Mouse (Mus musculus): Measurements from ENCODE around the gene Ehf. TPM values are rescaled to one million over a fixed set of nuclear protein-coding genes. Genes with fewer than 3 reads are reported as not detected.

Ehf gene
- 0.41 and 1.2 TPM in 2 replicates for total RNA-seq (2021)
- long read RNA-seq, experiment 1 = 0 reads
- long read RNA-seq, experiment 2 = 0 reads

DNA sequence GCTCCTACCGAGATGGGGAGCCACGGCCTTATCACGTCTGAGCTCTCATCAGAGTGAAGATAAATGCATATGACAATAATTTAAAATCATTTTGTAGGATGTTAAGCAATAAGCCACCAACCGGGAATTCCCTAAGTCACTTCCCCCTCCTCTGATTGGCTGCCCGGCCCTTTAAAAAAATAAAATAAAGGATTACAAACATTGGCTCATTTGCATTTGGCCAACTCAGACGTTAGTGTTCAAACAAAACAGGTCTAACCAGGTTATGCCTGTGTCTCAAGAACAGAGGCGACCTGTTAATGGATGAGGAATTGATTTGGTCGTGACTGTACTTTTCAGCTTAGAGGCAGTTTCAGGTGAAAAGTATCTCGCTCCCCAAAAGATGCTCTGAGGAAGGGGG, at the start of gene Ehf:
Ehf (minus strand) TSS at position 147 of the 400 bp plus-strand sequence.
- DNase-seq = no peak

GRCm38 (mm10) chr2:103347417-103347891, 44.4 kb upstream of the Ehf start:
- DNase-seq = peak; percentile 48

GRCm38 (mm10) chr2:103346751-103347289, 43.7 kb upstream of the Ehf start:
- peak; percentile 63 for DNase-seq

DNA sequence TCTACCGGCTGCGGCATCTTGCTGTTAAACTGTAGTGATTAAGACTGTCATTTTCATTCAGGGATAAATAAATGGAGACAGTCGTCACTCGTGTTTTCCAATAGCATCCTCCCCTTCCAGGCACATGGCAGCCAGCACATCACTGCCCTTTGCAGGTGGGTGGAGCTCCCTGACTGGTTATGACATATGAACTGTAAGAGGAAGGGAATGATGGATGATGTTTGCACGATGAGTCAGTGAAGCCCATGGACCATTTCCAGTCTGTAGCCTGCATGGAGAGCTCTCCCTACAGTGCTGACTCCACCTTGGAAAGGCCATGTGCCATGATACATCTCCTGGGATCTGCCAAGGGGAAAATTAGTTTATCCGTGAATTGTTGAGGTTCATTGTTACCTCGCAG, 40.5 kb upstream of the Ehf start:
- peak; percentile 60 for DNase-seq

- no peak for DNase-seq
Observed at GRCm38 (mm10) chr2:103342123-103342522, 39.0 kb upstream of the Ehf start.

GRCm38 (mm10) chr2:103341375-103341971, 38.4 kb upstream of the Ehf start:
- DNase-seq = no peak

DNA sequence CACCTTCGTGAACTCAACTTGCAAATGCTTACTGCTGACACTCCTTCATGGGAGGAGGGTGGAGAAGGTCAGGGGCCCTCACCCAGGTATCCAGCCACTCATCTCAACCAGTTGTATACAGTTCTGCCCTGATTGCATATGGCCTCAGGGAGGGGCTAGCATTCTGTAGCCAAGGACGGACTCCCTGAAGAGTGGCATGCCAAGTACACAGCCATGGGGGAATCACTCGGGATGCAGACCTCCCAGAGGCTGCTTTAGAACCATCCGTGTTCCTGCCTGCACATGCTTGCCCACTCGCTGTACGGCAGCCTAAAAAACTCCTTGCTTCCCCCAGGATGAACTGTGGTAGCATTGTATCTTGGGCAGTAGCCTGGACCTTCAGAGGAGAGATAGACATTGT, 35.6 kb upstream of the Ehf start:
- DNase-seq = no peak

DNA sequence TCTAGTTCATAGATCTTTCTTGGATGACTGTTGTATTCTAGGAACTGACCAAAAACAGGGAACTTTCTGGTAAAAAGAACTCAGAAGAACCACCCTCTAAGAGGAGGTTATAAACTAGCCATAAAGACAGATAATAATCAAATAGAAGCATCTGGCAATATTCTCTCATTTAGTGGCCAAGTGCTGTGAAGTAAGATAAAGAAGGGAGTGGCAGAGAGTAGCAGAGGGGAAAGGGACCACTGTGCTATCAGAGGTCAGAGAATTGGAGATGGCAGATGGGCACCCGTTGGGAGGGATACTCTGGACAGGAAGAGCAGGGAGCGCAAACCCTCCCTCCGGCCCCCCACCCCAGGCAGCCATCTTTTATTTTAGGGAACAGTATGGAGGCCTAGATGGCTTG, 34.3 kb upstream of the Ehf start:
- DNase-seq = no peak

DNA sequence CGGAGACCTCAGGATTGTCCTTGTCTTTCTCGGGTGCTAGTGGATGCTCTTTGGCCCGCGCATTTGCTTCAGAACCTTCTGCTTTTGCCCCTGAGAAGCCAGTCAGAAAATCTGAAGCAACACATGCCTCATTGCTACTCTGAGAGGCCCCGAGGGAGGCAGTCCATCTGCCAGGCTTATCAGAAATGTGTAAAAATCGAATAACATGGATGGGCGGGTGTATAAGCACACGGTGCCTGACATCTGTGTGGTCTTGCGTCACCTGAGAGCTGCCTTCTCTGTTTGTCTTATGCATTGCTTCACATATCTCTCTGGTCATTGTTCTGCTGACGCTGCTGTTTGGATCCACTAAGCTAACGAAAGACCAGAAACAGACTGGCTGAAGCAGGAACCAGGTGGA, 33.5 kb upstream of the Ehf start:
- no peak for DNase-seq

DNA sequence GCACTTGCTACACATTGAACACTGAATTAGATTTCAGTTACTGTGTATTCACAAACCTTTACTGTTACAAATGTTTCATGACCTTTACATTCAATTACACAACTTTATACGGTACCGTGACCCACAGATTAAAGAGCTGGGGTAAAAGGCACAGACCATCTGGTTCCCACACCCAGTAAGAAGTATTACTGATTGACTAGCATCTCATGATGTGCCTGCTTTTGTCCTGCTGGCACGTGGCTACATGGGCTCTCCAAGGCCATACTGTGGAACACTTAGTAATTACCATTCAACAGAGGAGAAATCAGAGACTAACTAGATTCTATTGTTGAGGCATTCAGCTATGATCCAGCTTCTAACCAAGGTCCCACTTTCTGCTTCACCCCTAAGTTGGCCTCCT, 32.9 kb upstream of the Ehf start:
- DNase-seq = no peak

GRCm38 (mm10) chr2:103331666-103332191, 28.7 kb upstream of the Ehf start:
- no peak for DNase-seq

- DNase-seq = no peak
Observed at GRCm38 (mm10) chr2:103328731-103329130, 25.7 kb upstream of the Ehf start.

DNA sequence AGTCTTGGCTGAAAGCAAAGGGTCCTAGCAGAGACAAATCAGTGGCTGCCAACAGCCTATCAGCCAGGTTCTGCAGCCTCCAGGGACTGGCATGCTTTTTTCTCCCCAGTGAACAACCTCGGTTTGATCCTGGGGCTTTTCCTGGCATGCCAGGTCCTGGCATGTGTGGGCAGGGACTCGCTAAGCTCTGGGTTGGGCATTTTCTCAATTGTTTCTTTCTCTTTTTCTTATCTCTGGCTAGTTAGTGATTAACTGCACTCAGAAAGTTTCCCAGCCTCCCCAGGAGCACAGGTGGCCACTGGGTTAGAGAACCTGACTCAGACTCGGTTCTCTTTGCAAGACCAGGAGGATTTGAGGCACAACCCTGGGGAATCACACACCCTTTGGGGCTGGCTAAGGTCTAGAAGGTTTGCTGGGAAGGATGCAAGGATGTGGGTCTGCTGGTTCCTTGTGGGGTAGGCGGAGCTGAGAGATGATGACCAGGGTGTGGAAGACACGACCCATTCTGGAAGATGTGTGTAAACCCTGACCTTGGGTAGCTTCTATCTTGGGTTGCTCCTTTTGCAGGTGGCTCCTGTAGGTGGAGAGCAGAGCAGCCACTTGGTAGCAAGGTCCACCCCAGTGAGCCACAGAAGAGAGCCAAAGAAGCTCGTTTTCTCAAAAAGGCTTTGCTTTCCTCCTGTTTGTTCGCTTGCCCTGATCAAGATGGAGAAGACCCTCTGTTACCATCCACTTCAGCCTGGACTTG, 22.4 kb upstream of the Ehf start:
- DNase-seq = no peak

DNA sequence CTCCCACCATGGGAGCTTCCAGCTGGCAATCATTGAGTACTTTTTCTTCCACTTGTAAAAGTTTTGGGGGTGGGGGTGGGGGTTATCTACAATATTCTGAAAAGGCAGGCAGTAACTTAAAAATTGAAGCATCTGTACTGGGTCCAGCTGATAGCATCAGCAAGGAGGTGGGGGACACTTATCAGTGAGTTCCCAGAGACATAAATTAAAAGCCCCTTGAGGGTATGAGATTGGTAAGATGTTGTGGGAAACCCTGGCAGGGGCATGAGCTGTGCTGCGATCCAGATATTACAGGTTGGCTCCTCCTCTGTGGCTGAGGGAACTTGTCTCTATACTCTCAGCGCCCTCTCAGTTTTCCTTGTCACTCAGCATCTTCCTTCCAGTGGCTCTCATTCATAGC, 21.2 kb upstream of the Ehf start:
- DNase-seq = no peak

- DNase-seq = no peak
Observed at GRCm38 (mm10) chr2:103322171-103322570, 19.1 kb upstream of the Ehf start.

GRCm38 (mm10) chr2:103321638-103322037, 18.6 kb upstream of the Ehf start:
- DNase-seq = no peak

DNA sequence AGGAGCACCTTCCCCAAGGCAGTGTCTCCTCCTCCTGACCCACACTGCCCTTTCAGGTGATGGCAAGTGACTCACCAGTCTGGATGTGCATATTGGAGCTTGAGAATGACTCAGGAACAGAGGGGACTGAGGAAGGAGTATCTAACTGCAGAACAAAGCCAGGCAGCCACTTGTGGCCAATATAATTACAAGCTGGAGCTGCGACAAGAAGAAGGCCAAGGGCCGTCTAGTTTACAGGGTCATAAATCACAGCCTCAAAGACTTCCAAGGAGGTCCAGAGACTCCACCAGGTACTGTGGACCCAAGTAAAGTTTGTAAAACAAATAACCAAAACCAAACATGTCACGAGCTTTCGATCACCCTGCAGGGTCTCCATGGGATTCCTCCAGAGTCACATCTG, 10.9 kb upstream of the Ehf start:
- no peak for DNase-seq

DNA sequence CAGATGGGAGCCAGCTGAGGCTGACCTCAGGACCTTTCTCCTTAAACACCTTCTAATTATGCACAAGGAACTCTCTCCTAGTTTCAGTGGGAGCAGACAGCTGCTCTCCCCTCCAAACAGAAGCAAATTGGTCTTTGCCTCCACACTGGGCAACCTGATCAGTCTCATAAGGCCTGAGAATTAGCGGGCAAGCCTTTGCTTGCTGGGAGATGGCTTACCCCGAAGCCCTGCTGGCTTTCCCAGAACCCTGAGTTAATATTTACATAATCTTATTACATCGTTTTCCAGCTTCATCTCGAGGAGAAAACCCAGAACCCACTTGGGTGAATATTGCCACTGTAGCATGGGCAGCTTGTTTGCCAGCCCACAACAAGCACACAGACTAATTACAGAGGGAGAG, 9.6 kb upstream of the Ehf start:
- DNase-seq = no peak

- no peak for DNase-seq
Observed at GRCm38 (mm10) chr2:103310663-103311062, 7.6 kb upstream of the Ehf start.

- DNase-seq = no peak
Observed at GRCm38 (mm10) chr2:103306686-103307085, 3.6 kb upstream of the Ehf start.

DNA sequence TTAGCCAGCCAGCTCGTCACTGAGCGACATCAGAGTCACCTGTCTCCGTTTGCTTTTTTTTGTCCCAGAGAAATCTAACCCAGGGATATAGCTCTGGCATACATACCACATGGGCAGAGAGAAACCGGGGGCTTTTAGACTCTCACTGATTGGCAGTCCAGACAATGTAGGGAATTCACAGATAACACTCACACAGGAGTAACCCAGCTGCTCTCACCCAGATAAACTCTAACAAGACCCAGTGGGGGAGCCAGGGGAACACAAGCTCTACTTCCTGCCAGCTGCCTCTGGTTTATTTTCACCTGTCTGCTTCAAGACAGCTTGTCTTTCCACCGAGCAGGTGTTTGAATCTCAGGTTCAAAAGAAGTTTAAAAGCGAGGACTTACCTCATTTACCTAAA, 409 bp downstream of the Ehf start:
- no peak for DNase-seq

- DNase-seq = no peak
Observed at GRCm38 (mm10) chr2:103298711-103299463, 4.2 kb downstream of the Ehf start.

DNA sequence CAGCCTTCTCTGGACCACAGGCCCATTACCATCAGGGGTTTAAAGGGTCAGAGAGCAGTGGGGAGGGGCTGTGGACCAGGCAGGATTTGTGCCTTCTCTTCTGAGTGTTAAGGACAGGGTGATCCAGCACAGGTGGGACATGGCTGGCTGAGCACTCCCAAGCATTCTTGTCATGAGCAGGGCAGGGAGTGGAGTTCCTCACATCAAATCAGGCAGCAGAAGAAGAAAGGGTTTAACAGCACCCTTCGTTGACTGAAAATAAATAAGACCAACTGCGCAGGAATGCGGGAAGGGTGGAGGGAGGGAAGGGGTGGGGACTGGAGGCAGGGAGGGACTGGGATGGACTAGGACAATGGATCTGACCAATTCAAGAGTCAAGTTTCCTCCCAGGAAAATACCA, 8.6 kb downstream of the Ehf start:
- DNase-seq = no peak

All from adrenal gland, postnatal 14 days (tissue).